Mouse (Mus musculus) liver, embryonic 16.5 days (tissue): ENCODE measurements around the gene Dnm3. TPM values are rescaled to one million over a fixed set of nuclear protein-coding genes. Genes with fewer than 3 reads are reported as not detected.

ENCODE experiments used
- ATAC-seq: fragments of 200-750 bp; cut with Nextera tagmentation; 2 replicates; pipeline ENCODE4 v1.8.0; 2017; ENCODE audit warnings: low read depth, mild to moderate bottlenecking, moderate number of reproducible peaks, moderate library complexity
- H3K27ac ChIP-seq: fragments of 300-500 bp; sonication (generic); 2 replicates; pipeline ENCODE4 v1.5.1; 2014; ENCODE audit warnings: mild to moderate bottlenecking, low read length
- H3K27me3 ChIP-seq: fragments of 300-500 bp; sonication (generic); 2 replicates; pipeline ENCODE4 v1.6.1; 2014; ENCODE audit warnings: low read depth, low read length, mixed read lengths; ENCODE audit not compliant: control insufficient read depth, insufficient read depth
- H3K36me3 ChIP-seq: fragments of 300-500 bp; sonication (generic); 2 replicates; pipeline ENCODE4 v1.6.1; 2014; ENCODE audit warnings: mild to moderate bottlenecking; ENCODE audit not compliant: control insufficient read depth, insufficient read depth
- H3K4me1 ChIP-seq: fragments of 300-500 bp; sonication (generic); 2 replicates; pipeline ENCODE4 v1.6.1; 2014; ENCODE audit warnings: low read depth, low read length, mixed read lengths; ENCODE audit not compliant: control insufficient read depth
- H3K4me2 ChIP-seq: fragments of 300-500 bp; sonication (generic); 2 replicates; pipeline ENCODE4 v1.6.1; 2014; ENCODE audit warnings: low read depth, low read length, mixed read lengths
- H3K4me3 ChIP-seq: fragments of 300-500 bp; sonication (generic); 2 replicates; pipeline ENCODE4 v1.5.1; 2014; ENCODE audit warnings: low read depth, mild to moderate bottlenecking, low read length
- H3K9ac ChIP-seq: fragments of 300-500 bp; sonication (generic); 2 replicates; pipeline ENCODE4 v1.6.1; 2014; ENCODE audit warnings: low read depth, low read length
- H3K9me3 ChIP-seq: fragments of 300-500 bp; sonication (generic); replicated peaks from 2 replicates; pipeline ENCODE4 v1.6.1; 2016; ENCODE audit warnings: low read length; ENCODE audit not compliant: control insufficient read depth
- WGBS: fragments of 180-500 bp; shearing (Covaris S2); extraction: QIAGEN DNeasy Blood & Tissue Kit; methylation state at CpG from one replicate; pipeline ENCODE4 v1.1.7; 2014; ENCODE audit not compliant: insufficient replicate concordance; 5-methylcytosine and 5-hydroxymethylcytosine counted together
- polyA plus RNA-seq: library from polyadenylated mRNA; unstranded; fragments of >200 nt; fragmentation: Nextera tagmentation; extraction: Ambion mirVana; gene quantifications from 2 replicates; pipeline ENCODE4 v1.2.1, GENCODE M21; 2015

Dnm3 gene
- polyA plus RNA-seq, 1 experiment from 2014 or later: 1.5 TPM

- Histone ChIP-seq H3K27me3 (no peaks in the 10 kb centered on the region), H3K27ac (no peak overlapping the region), H3K9me3 (no peaks in the 10 kb centered on the region), H3K9ac (no peak overlapping the region), H3K4me2 (no peak overlapping the region), H3K36me3 (no peaks in the 10 kb centered on the region), H3K4me3 (no peak overlapping the region), H3K4me1 (peaks cover 8% of the 10 kb centered on the region)
- no peak for ATAC-seq
- WGBS: 64% methylated on average over 5 of the region's 5 CpGs
Observed at GRCm38 (mm10) chr1:161978173-161978700, 499.6 kb downstream of the Dnm3 start.

- H3K36me3 ChIP-seq: no peaks in the 10 kb centered on the region
- H3K9ac ChIP-seq: no peak overlapping the region
- no peak overlapping the region for H3K27ac ChIP-seq
- ATAC-seq: no peak
- H3K4me1 ChIP-seq: peaks cover 8% of the 10 kb centered on the region
- H3K27me3 ChIP-seq: no peaks in the 10 kb centered on the region
- no peaks in the 10 kb centered on the region for H3K9me3 ChIP-seq
- no peak overlapping the region for H3K4me3 ChIP-seq
- 75% methylated on average over 4 of the region's 4 CpGs for WGBS
- H3K4me2 ChIP-seq: no peak overlapping the region
Observed at GRCm38 (mm10) chr1:161977331-161977730, 500.5 kb downstream of the Dnm3 start.

DNA sequence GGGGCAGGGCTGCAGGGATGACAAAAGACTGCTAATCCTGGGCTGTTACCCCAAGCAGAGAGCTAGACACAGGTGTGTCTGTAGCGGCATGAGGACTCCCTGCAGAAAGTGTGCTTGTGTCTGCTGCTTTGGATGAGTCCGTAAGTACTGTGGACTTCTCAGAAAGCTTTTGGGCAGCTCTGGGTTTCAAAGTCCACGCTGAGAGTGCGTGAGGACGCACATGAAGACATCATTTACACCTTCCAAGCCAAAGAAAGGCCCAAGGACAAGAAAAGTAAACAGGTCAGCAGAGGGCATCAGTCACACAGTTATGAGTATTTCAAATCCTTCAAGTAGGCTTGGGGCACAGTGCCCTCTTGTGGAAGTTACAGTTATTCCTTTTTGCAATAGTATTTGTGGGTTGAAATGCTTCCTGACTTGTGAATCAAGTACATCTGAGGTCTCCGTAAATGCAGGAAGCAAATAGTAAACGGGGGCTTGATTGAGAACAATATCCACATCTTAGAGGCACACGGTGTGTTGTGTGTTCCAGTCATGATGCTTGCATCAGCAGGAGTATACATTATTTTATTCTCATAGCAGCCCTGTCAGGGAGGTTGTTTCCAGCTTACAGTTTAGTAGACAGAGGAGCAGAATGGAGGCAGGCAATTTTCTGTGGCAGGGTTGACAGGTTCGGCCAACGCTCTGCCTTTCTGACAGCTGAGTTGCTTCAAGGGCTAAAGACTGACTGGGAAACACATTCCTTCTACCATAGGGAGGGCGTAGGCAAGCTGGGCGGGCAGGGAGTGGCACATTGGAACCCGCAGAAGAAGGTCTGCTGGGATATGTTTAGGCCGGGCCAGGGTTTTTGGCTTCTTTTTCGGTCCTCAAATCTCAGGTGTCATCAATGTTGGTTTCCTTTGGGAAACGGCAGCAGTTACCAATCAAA lies 501.3 kb downstream of the Dnm3 start:
- H3K4me3 ChIP-seq: no peak overlapping the region
- no peak overlapping the region for H3K9ac ChIP-seq
- peak; percentile 62 for ATAC-seq
- H3K27me3 ChIP-seq: no peaks in the 10 kb centered on the region
- no peaks in the 10 kb centered on the region for H3K9me3 ChIP-seq
- H3K36me3 ChIP-seq: no peaks in the 10 kb centered on the region
- 40% methylated on average over 16 of the region's 16 CpGs for WGBS
- no peak overlapping the region for H3K4me2 ChIP-seq
- no peak overlapping the region for H3K27ac ChIP-seq
- H3K4me1 ChIP-seq: peaks cover 8% of the 10 kb centered on the region

DNA sequence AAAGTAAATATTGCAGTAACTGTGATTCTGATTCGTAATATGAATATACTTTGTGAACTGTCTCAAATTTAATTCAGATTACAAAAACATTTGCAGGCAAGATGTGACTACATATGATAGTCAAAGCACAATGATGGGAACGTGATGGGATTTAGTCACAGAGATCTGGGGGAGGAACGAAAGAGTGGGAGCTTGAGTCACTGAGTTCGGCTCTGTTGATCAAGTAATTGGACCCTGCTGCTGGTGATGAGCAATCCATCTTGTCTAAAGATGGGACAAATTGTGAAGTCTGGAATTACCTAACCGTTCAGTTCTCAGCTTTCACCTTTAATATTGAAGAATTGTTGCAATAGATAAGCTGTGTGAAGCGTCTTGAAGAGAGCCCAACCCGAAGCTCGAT lies 505.6 kb downstream of the Dnm3 start:
- Histone ChIP-seq H3K36me3 (no peaks in the 10 kb centered on the region), H3K9ac (no peak overlapping the region), H3K27ac (no peak overlapping the region), H3K27me3 (no peaks in the 10 kb centered on the region), H3K4me2 (no peak overlapping the region), H3K4me3 (no peak overlapping the region), H3K4me1 (peaks cover 12% of the 10 kb centered on the region), H3K9me3 (no peaks in the 10 kb centered on the region)
- 79% methylated on average over 8 of the region's 8 CpGs for WGBS
- no peak for ATAC-seq

DNA sequence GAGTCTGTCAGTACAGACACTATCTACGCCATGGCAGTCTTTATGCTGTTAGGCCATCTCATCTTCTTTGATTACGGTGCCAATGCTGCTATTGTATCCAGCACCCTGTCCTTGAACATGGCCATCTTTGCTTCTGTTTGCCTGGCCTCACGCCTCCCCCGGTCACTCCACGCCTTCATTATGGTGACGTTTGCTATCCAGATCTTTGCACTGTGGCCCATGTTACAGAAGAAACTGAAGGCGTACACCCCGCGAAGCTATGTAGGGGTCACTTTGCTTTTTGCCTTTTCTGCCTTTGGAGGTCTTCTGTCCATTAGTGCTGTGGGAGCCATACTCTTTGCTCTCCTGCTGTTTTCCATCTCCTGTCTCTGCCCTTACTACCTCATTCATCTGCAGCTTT lies 507.0 kb downstream of the Dnm3 start:
- Histone ChIP-seq H3K4me1 (peaks cover 4% of the 10 kb centered on the region), H3K9me3 (no peaks in the 10 kb centered on the region), H3K27ac (no peak overlapping the region), H3K36me3 (no peaks in the 10 kb centered on the region), H3K4me2 (no peak overlapping the region), H3K9ac (no peak overlapping the region), H3K4me3 (no peak overlapping the region), H3K27me3 (no peaks in the 10 kb centered on the region)
- ATAC-seq: no peak
- 90% methylated on average over 9 of the region's 9 CpGs for WGBS

GRCm38 (mm10) chr1:161968589-161969407 lies 509.0 kb downstream of the Dnm3 start, which contains the start of gene Pigc:
Gene Pigc, plus strand, starts transcription at chr1:161969186.
- Histone ChIP-seq H3K4me2 (peak within 1 kb of the TSS; percentile 68), H3K9me3 (no peaks in the 10 kb centered on the region), H3K27me3 (no peaks in the 10 kb centered on the region), H3K36me3 (no peaks in the 10 kb centered on the region), H3K27ac (peak within 1 kb of the TSS; percentile 72), H3K4me1 (peaks cover 3% of the 10 kb centered on the region), H3K9ac (peak within 1 kb of the TSS; percentile 90), H3K4me3 (peak within 1 kb of the TSS; percentile 84)
- WGBS: 5% methylated on average over 38 of the region's 38 CpGs
- ATAC-seq: peak; percentile 97

- no peaks in the 10 kb centered on the region for H3K9me3 ChIP-seq
- no peak overlapping the region for H3K4me2 ChIP-seq
- H3K36me3 ChIP-seq: no peaks in the 10 kb centered on the region
- 69% methylated on average over 2 of the region's 2 CpGs for WGBS
- no peak overlapping the region for H3K27ac ChIP-seq
- no peak overlapping the region for H3K9ac ChIP-seq
- peaks cover 3% of the 10 kb centered on the region for H3K4me1 ChIP-seq
- H3K27me3 ChIP-seq: no peaks in the 10 kb centered on the region
- H3K4me3 ChIP-seq: no peak overlapping the region
- ATAC-seq: no peak
Observed at GRCm38 (mm10) chr1:161967936-161968335, 509.9 kb downstream of the Dnm3 start.

DNA sequence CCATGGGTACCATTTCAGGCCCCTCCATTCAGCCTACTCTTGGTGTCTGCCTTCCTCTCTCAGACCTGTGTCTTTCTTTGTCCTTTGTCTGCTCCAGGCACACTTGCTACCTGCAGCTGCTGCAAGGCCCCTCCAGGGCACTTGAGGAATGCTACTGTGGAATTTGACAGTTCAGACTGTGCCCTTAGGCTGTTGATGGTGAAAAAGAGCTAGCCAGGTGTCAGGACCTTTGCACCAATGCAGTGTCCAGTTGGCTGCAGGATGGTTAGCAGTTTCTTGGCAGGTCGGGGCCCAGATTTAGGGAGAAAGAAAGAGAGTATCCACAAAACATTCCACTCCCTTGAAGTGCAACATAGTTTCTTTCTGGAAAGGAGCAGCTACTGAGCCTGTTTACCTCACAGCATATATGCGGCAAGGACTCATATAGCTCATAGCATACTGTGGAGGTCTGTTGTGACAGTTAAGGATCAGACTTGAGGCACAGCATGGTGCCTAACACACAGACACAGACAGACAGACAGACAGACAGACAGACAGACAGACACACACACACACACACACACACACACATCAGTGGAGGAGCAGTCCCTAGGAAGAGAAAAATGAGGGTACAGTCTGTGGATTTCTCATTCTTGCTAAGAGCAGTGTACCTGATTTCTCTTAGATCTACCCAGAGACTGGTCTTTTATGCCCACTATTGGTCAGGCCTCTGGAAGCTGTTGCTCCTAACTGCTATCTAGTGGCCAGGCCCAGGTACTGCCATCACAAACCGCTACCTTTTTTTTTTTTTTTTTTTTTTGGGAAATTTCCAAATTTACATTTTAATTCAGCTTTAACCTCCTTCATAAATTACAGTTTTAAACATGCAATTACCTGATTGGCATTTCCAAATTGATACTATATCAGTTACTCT lies 515.1 kb downstream of the Dnm3 start:
- no peak overlapping the region for H3K4me3 ChIP-seq
- H3K9ac ChIP-seq: no peak overlapping the region
- no peak overlapping the region for H3K4me2 ChIP-seq
- H3K27me3 ChIP-seq: no peaks in the 10 kb centered on the region
- H3K4me1 ChIP-seq: no peaks in the 10 kb centered on the region
- ATAC-seq: peak; percentile 60; the same call in 1 of the 2 replicates
- H3K9me3 ChIP-seq: no peaks in the 10 kb centered on the region
- no peak overlapping the region for H3K27ac ChIP-seq
- no peaks in the 10 kb centered on the region for H3K36me3 ChIP-seq
- WGBS: 46% methylated on average over 3 of the region's 3 CpGs
